Mouse (Mus musculus): ENCODE results near the gene 1700003F12Rik. TPM values are rescaled to one million over a fixed set of nuclear protein-coding genes. Genes with fewer than 3 reads are reported as not detected.
A peak's percentile ranks its signal among the peaks of the same experiment; 100 is the strongest.

The 1700003F12Rik gene
- polyA plus RNA-seq, 1 experiment from 2014 or later: 0.80 TPM

GRCm38 (mm10) chr2:154565562-154565961, 18.7 kb downstream of the 1700003F12Rik start:
- H3K4me1 ChIP-seq (replicated peaks; ENCODE audit: insufficient read depth, low read length): peaks cover 17% of the 10 kb centered on the region
- H3K9ac ChIP-seq (ENCODE audit: low read depth, low read length): no peak overlapping the region
- no peaks in the 10 kb centered on the region for H3K27me3 ChIP-seq (ENCODE audit: insufficient read depth, low read length)
- no peak overlapping the region for H3K27ac ChIP-seq
- no peak overlapping the region for H3K4me2 ChIP-seq (ENCODE audit: low read length)
- H3K4me3 ChIP-seq (replicated peaks; ENCODE audit: low read depth, low read length): no peak overlapping the region
- H3K9me3 ChIP-seq (replicated peaks; ENCODE audit: low read length): no peaks in the 10 kb centered on the region
- no peak for DNase-seq (ENCODE audit: low spot score)
- WGBS: 71% methylated on average over 3 of the region's 3 CpGs
- H3K36me3 ChIP-seq (ENCODE audit: insufficient read depth, low read length): 0 out of 2 replicates have a peak, but pooled peaks cover 3% of the 10 kb centered on the region
- ATAC-seq (replicated peaks; ENCODE audit: low FRiP score, low read depth): no peak
- no peak for TF ChIP-seq CTCF (IDR thresholded peaks at IDR 0.05; ENCODE audit: low read depth)

GRCm38 (mm10) chr2:154566641-154567040, 19.8 kb downstream of the 1700003F12Rik start:
- Histone ChIP-seq H3K27ac (no peak overlapping the region), H3K36me3 (ENCODE audit: insufficient read depth, low read length) (0 out of 2 replicates have a peak, but pooled peaks cover 3% of the 10 kb centered on the region), H3K4me1 (replicated peaks; ENCODE audit: insufficient read depth, low read length) (peaks cover 17% of the 10 kb centered on the region), H3K9ac (ENCODE audit: low read depth, low read length) (no peak overlapping the region), H3K27me3 (ENCODE audit: insufficient read depth, low read length) (no peaks in the 10 kb centered on the region), H3K9me3 (replicated peaks; ENCODE audit: low read length) (no peaks in the 10 kb centered on the region), H3K4me2 (ENCODE audit: low read length) (no peak overlapping the region), H3K4me3 (replicated peaks; ENCODE audit: low read depth, low read length) (no peak overlapping the region)
- TF ChIP-seq CTCF (IDR thresholded peaks at IDR 0.05; ENCODE audit: low read depth): no peak
- ATAC-seq (replicated peaks; ENCODE audit: low FRiP score, low read depth) (no peak), DNase-seq (ENCODE audit: low spot score) (peak; percentile 52)
- WGBS: 37% methylated on average over 8 of the region's 8 CpGs

GRCm38 (mm10) chr2:154567766-154568165, 20.9 kb downstream of the 1700003F12Rik start:
- Histone ChIP-seq H3K4me1 (replicated peaks; ENCODE audit: insufficient read depth, low read length) (peaks cover 17% of the 10 kb centered on the region), H3K9me3 (replicated peaks; ENCODE audit: low read length) (no peaks in the 10 kb centered on the region), H3K36me3 (ENCODE audit: insufficient read depth, low read length) (no peaks in the 10 kb centered on the region), H3K4me3 (replicated peaks; ENCODE audit: low read depth, low read length) (no peak overlapping the region; the same call in 1 of the 2 replicates), H3K9ac (ENCODE audit: low read depth, low read length) (no peak overlapping the region), H3K27me3 (ENCODE audit: insufficient read depth, low read length) (no peaks in the 10 kb centered on the region), H3K27ac (peak overlapping the region; percentile 77), H3K4me2 (ENCODE audit: low read length) (peak overlapping the region; percentile 91)
- 54% methylated on average over 2 of the region's 2 CpGs for whole genome bisulfite sequencing
- TF ChIP-seq CTCF (IDR thresholded peaks at IDR 0.05; ENCODE audit: low read depth): no peak
- DNase-seq (ENCODE audit: low spot score) (no peak), ATAC-seq (replicated peaks; ENCODE audit: low FRiP score, low read depth) (no peak)

- Histone ChIP-seq H3K4me1 (replicated peaks; ENCODE audit: insufficient read depth, low read length) (peaks cover 17% of the 10 kb centered on the region), H3K27ac (peak overlapping the region; percentile 77), H3K9me3 (replicated peaks; ENCODE audit: low read length) (no peaks in the 10 kb centered on the region), H3K4me2 (ENCODE audit: low read length) (peak overlapping the region; percentile 91), H3K27me3 (ENCODE audit: insufficient read depth, low read length) (no peaks in the 10 kb centered on the region), H3K36me3 (ENCODE audit: insufficient read depth, low read length) (no peaks in the 10 kb centered on the region), H3K9ac (ENCODE audit: low read depth, low read length) (peak overlapping the region; percentile 77), H3K4me3 (replicated peaks; ENCODE audit: low read depth, low read length) (peak overlapping the region; percentile 84)
- DNase-seq (ENCODE audit: low spot score): peak; percentile 52
- no peak for ATAC-seq (replicated peaks; ENCODE audit: low FRiP score, low read depth)
- no peak for TF ChIP-seq CTCF (IDR thresholded peaks at IDR 0.05; ENCODE audit: low read depth)
- WGBS: 20% methylated on average over 10 of the region's 10 CpGs
Measured at GRCm38 (mm10) chr2:154568329-154569070, 21.6 kb downstream of the 1700003F12Rik start.

- no peak for TF ChIP-seq CTCF (IDR thresholded peaks at IDR 0.05; ENCODE audit: low read depth)
- Histone ChIP-seq H3K4me2 (ENCODE audit: low read length) (peak overlapping the region; percentile 91), H3K27me3 (ENCODE audit: insufficient read depth, low read length) (no peaks in the 10 kb centered on the region), H3K9ac (ENCODE audit: low read depth, low read length) (peak overlapping the region; percentile 77), H3K4me1 (replicated peaks; ENCODE audit: insufficient read depth, low read length) (peaks cover 17% of the 10 kb centered on the region), H3K4me3 (replicated peaks; ENCODE audit: low read depth, low read length) (peak overlapping the region; percentile 84), H3K9me3 (replicated peaks; ENCODE audit: low read length) (no peaks in the 10 kb centered on the region), H3K36me3 (ENCODE audit: insufficient read depth, low read length) (no peaks in the 10 kb centered on the region), H3K27ac (peak overlapping the region; percentile 77)
- peak; percentile 68 for ATAC-seq (replicated peaks; ENCODE audit: low FRiP score, low read depth)
- WGBS: under 1% methylated on average over 50 of the region's 70 CpGs
- DNase-seq (ENCODE audit: low spot score): peak; percentile 58
Measured at GRCm38 (mm10) chr2:154569071-154569748, 22.3 kb downstream of the 1700003F12Rik start.

GRCm38 (mm10) chr2:154569836-154570286, 23.0 kb downstream of the 1700003F12Rik start, which contains the start of gene E2f1:
TSS of gene E2f1 (minus strand) at chr2:154569892.
- ATAC-seq (replicated peaks; ENCODE audit: low FRiP score, low read depth): peak; percentile 98
- Histone ChIP-seq H3K4me3 (replicated peaks; ENCODE audit: low read depth, low read length) (peak within 1 kb of the TSS; percentile 84), H3K4me2 (ENCODE audit: low read length) (peak within 1 kb of the TSS; percentile 91), H3K36me3 (ENCODE audit: insufficient read depth, low read length) (no peaks in the 10 kb centered on the region), H3K27me3 (ENCODE audit: insufficient read depth, low read length) (no peaks in the 10 kb centered on the region), H3K27ac (peak within 1 kb of the TSS; percentile 77), H3K9ac (ENCODE audit: low read depth, low read length) (peak within 1 kb of the TSS; percentile 77), H3K9me3 (replicated peaks; ENCODE audit: low read length) (no peaks in the 10 kb centered on the region), H3K4me1 (replicated peaks; ENCODE audit: insufficient read depth, low read length) (peaks cover 17% of the 10 kb centered on the region)
- peak; percentile 98 for DNase-seq (ENCODE audit: low spot score)
- 0% methylated on average over 33 of the region's 44 CpGs for WGBS
- TF ChIP-seq CTCF (IDR thresholded peaks at IDR 0.05; ENCODE audit: low read depth): peak; percentile 33; the same call in 1 of the 2 replicates
